Mouse (Mus musculus) liver, embryonic 11.5 days (tissue): ENCODE data around the gene Tmem239. TPM values are rescaled to one million over a fixed set of nuclear protein-coding genes. Genes with fewer than 3 reads are reported as not detected.

Experiments
- ATAC-seq: fragments of 200-750 bp; cut with Nextera tagmentation; replicated peaks from 2 replicates; pipeline ENCODE4 v1.8.0; 2017; ENCODE audit warnings: moderate number of reproducible peaks, mild to moderate bottlenecking, moderate TSS enrichment, moderate library complexity; ENCODE audit not compliant: low FRiP score
- DNase-seq: peaks from one replicate; pipeline ENCODE4 v3.0.0-alpha.2; 2017; ENCODE audit warnings: low spot score
- H3K27ac ChIP-seq: fragments of 300-500 bp; sonication (generic); 2 replicates; pipeline ENCODE4 v1.5.1; 2014; ENCODE audit warnings: mild to moderate bottlenecking, low read depth, low read length, control low read depth
- H3K27me3 ChIP-seq: fragments of 300-500 bp; sonication (generic); replicated peaks from 2 replicates; pipeline ENCODE4 v1.6.1; 2014; ENCODE audit warnings: low read length, mixed read lengths; ENCODE audit not compliant: control insufficient read depth, insufficient read depth
- H3K36me3 ChIP-seq: fragments of 300-500 bp; sonication (generic); 2 replicates; pipeline ENCODE4 v1.6.1; 2014; ENCODE audit warnings: mild to moderate bottlenecking, low read length, moderate library complexity, mixed read lengths; ENCODE audit not compliant: control insufficient read depth, insufficient read depth
- H3K4me1 ChIP-seq: fragments of 300-500 bp; sonication (generic); replicated peaks from 2 replicates; pipeline ENCODE4 v1.6.1; 2014; ENCODE audit warnings: low read length, mixed read lengths; ENCODE audit not compliant: control insufficient read depth, insufficient read depth
- H3K4me2 ChIP-seq: fragments of 300-500 bp; sonication (generic); 2 replicates; pipeline ENCODE4 v1.6.1; 2014; ENCODE audit warnings: mild to moderate bottlenecking, control low read depth, moderate library complexity
- H3K4me3 ChIP-seq: fragments of 300-500 bp; sonication (generic); 2 replicates; pipeline ENCODE4 v1.5.1; 2014; ENCODE audit warnings: low read depth, low read length, control low read depth
- H3K9ac ChIP-seq: fragments of 300-500 bp; sonication (generic); 2 replicates; pipeline ENCODE4 v1.6.1; 2014; ENCODE audit warnings: low read depth, low read length, control low read depth
- H3K9me3 ChIP-seq: fragments of 300-500 bp; sonication (generic); 2 replicates; pipeline ENCODE4 v1.6.1; 2016; ENCODE audit warnings: low read length, inconsistent platforms, mixed read lengths; ENCODE audit not compliant: control insufficient read depth
- WGBS: fragments of 180-500 bp; shearing (Covaris S2); extraction: QIAGEN DNeasy Blood & Tissue Kit; methylation state at CpG from one replicate; pipeline ENCODE4 v1.1.7; 2014; 5-methylcytosine and 5-hydroxymethylcytosine counted together
- polyA plus RNA-seq: library from polyadenylated mRNA; unstranded; fragments of >200 nt; fragmentation: Nextera tagmentation; extraction: Ambion mirVana; gene quantifications from 2 replicates; pipeline ENCODE4 v1.2.1, GENCODE M21; 2014

Tmem239 gene
- polyA plus RNA-seq, 1 experiment from 2014 or later: not detected

- no peak overlapping the region for H3K4me2 ChIP-seq
- H3K9ac ChIP-seq: no peak overlapping the region
- no peak for DNase-seq
- peaks cover 11% of the 10 kb centered on the region for H3K4me1 ChIP-seq
- no peaks in the 10 kb centered on the region for H3K9me3 ChIP-seq
- H3K27me3 ChIP-seq: no peaks in the 10 kb centered on the region
- 93% methylated on average over 26 of the region's 26 CpGs for WGBS
- no peaks in the 10 kb centered on the region for H3K36me3 ChIP-seq
- H3K27ac ChIP-seq: no peak overlapping the region
- no peak for ATAC-seq
- no peak overlapping the region for H3K4me3 ChIP-seq
Measured at GRCm38 (mm10) chr2:130421781-130422620, 15.7 kb downstream of the Tmem239 start.

GRCm38 (mm10) chr2:130423397-130424125, 17.3 kb downstream of the Tmem239 start:
- Histone ChIP-seq H3K4me3 (peak overlapping the region; percentile 70), H3K36me3 (no peaks in the 10 kb centered on the region), H3K9ac (peak overlapping the region; percentile 86), H3K4me1 (peaks cover 11% of the 10 kb centered on the region), H3K27me3 (no peaks in the 10 kb centered on the region), H3K9me3 (no peaks in the 10 kb centered on the region), H3K27ac (peak overlapping the region; percentile 73; the same call in 1 of the 2 replicates), H3K4me2 (peak overlapping the region; percentile 96)
- DNase-seq (peak; percentile 86), ATAC-seq (peak; percentile 66)
- WGBS: 13% methylated on average over 49 of the region's 49 CpGs

GRCm38 (mm10) chr2:130424126-130424853, 18.0 kb downstream of the Tmem239 start, which contains the start of the genes Vps16 and Pced1a:
Vps16 (plus strand) TSS chr2:130424339.
Pced1a (minus strand) TSS chr2:130424701.
- DNase-seq: peak; percentile 91
- no peaks in the 10 kb centered on the region for H3K27me3 ChIP-seq
- peak within 1 kb of the TSS; percentile 70 for H3K4me3 ChIP-seq
- H3K27ac ChIP-seq: peak within 1 kb of the TSS; percentile 73
- ATAC-seq: peak; percentile 92
- under 1% methylated on average over 58 of the region's 58 CpGs for WGBS
- peak within 1 kb of the TSS; percentile 86 for H3K9ac ChIP-seq
- peak within 1 kb of the TSS; percentile 96 for H3K4me2 ChIP-seq
- peaks cover 11% of the 10 kb centered on the region for H3K4me1 ChIP-seq
- H3K9me3 ChIP-seq: no peaks in the 10 kb centered on the region
- no peaks in the 10 kb centered on the region for H3K36me3 ChIP-seq

- peak overlapping the region; percentile 66 for H3K27ac ChIP-seq
- peak overlapping the region; percentile 86 for H3K9ac ChIP-seq
- peak overlapping the region; percentile 96 for H3K4me2 ChIP-seq
- H3K36me3 ChIP-seq: no peaks in the 10 kb centered on the region
- no peaks in the 10 kb centered on the region for H3K27me3 ChIP-seq
- DNase-seq: no peak
- 30% methylated on average over 5 of the region's 5 CpGs for WGBS
- ATAC-seq: no peak
- peaks cover 14% of the 10 kb centered on the region for H3K4me1 ChIP-seq
- H3K4me3 ChIP-seq: peak overlapping the region; percentile 70
- H3K9me3 ChIP-seq: no peaks in the 10 kb centered on the region
Measured at GRCm38 (mm10) chr2:130425112-130425511, 18.8 kb downstream of the Tmem239 start.

- 72% methylated on average over 2 of the region's 2 CpGs for WGBS
- Histone ChIP-seq H3K9ac (no peak overlapping the region), H3K4me1 (peaks cover 9% of the 10 kb centered on the region), H3K9me3 (no peaks in the 10 kb centered on the region), H3K36me3 (no peaks in the 10 kb centered on the region), H3K27ac (no peak overlapping the region), H3K4me3 (no peak overlapping the region), H3K27me3 (no peaks in the 10 kb centered on the region), H3K4me2 (no peak overlapping the region)
- DNase-seq (no peak), ATAC-seq (no peak)
Measured at GRCm38 (mm10) chr2:130429851-130430250, 23.6 kb downstream of the Tmem239 start.

GRCm38 (mm10) chr2:130430484-130430883, 24.2 kb downstream of the Tmem239 start:
- H3K4me2 ChIP-seq: no peak overlapping the region
- 74% methylated on average over 3 of the region's 3 CpGs for WGBS
- no peak overlapping the region for H3K27ac ChIP-seq
- H3K9me3 ChIP-seq: no peaks in the 10 kb centered on the region
- peaks cover 3% of the 10 kb centered on the region; the same call in 1 of the 2 replicates for H3K4me1 ChIP-seq
- H3K36me3 ChIP-seq: no peaks in the 10 kb centered on the region
- H3K4me3 ChIP-seq: no peak overlapping the region
- H3K9ac ChIP-seq: no peak overlapping the region
- no peaks in the 10 kb centered on the region for H3K27me3 ChIP-seq
- DNase-seq (no peak), ATAC-seq (no peak)

- Histone ChIP-seq H3K4me1 (0 out of 2 replicates have a peak, but pooled peaks cover 3% of the 10 kb centered on the region), H3K36me3 (no peaks in the 10 kb centered on the region), H3K27ac (no peak overlapping the region), H3K9ac (no peak overlapping the region), H3K9me3 (no peaks in the 10 kb centered on the region), H3K4me3 (no peak overlapping the region), H3K4me2 (no peak overlapping the region), H3K27me3 (no peaks in the 10 kb centered on the region)
- no peak for DNase-seq
- no peak for ATAC-seq
- 83% methylated on average over 3 of the region's 3 CpGs for WGBS
Measured at GRCm38 (mm10) chr2:130432157-130432556, 25.9 kb downstream of the Tmem239 start.

GRCm38 (mm10) chr2:130433152-130433551, 26.9 kb downstream of the Tmem239 start:
- Histone ChIP-seq H3K9me3 (no peaks in the 10 kb centered on the region), H3K4me3 (no peak overlapping the region), H3K36me3 (no peaks in the 10 kb centered on the region), H3K4me1 (0 out of 2 replicates have a peak, but pooled peaks cover 3% of the 10 kb centered on the region), H3K27ac (no peak overlapping the region), H3K27me3 (no peaks in the 10 kb centered on the region), H3K9ac (no peak overlapping the region), H3K4me2 (no peak overlapping the region)
- 29% methylated on average over 4 of the region's 4 CpGs for WGBS
- DNase-seq (no peak), ATAC-seq (peak; percentile 40)
